Mouse (Mus musculus): ENCODE results near the gene Capza2.

The Capza2 gene

DNA sequence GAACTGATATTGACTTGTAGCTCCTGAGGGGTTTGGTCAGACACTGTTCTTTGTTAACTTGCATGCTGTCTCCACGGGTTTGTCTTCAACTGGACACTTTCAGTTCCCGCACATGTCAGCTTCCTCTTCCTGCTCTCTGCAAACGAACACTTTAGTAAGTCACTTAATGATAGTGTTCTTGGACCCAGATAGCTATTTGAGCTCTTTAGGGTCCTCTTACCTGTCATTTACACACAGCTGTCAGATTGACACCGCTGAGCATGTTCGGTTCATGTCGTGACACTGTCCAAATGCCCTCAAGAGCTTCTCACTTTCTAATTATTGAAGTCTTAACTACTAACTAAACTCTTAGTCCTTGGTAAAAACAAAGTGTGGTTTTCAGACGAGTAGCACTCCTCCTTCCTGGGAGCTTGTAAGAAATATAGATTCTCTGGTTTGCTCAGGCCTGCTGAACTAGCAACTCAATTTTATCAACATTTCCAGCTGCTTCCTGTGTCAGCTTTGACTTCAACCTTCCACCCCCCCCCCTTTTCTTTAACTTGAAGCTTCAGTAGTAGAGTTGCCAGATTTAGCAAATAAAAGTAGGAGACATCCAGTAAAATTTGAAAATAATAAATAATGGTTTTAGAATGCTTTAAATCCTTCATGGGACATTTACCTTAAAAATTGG lies at the start of gene Capza2:
Gene Capza2 (plus strand): TSS at position 620 of the 670 bp plus-strand sequence.
- no peak for DNase-seq (ENCODE audit: low spot score)

DNA sequence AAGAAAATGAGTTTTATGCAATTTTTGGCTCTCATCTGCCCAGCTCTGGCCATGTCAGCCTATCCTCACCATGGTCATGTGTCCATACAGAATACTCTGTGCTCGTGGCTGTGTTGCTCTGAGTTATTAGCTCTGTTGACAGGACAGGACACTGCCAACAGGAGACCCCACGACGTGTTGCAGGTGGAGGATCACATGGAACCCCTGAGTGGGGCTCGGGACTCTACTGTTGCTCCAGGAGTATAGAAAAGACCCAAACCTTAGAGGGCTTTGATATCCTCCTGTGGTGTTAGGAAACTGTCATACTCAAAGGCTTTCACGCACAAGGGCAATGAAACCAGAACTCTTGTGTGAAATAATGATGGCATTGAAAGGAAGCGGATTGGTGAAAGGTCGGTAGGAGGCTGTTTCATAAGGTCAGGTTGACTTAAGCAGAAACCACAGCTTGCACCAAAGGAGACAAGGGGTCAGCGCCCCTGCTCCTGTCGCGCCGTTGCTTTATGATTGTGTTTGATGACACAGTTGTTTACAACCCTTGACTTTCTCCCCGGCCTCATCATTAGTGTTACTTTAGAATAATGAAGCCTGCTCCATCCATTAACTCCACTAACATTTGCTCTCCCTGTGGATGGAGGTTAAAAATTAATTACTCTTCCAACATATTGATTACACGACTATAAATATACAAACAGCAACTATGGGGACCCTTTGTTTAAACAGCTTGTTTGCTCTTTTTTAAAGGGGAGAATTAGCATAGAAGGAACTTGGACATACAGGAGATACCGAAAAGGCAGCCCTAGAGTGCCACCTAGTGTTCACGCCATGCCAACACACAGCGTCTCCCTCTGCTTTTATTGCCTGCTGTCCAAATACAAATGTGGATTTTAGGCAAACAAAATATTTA lies 46.7 kb upstream of the Capza2 start:
- DNase-seq (ENCODE audit: low spot score), result peak; percentile 71

DNA sequence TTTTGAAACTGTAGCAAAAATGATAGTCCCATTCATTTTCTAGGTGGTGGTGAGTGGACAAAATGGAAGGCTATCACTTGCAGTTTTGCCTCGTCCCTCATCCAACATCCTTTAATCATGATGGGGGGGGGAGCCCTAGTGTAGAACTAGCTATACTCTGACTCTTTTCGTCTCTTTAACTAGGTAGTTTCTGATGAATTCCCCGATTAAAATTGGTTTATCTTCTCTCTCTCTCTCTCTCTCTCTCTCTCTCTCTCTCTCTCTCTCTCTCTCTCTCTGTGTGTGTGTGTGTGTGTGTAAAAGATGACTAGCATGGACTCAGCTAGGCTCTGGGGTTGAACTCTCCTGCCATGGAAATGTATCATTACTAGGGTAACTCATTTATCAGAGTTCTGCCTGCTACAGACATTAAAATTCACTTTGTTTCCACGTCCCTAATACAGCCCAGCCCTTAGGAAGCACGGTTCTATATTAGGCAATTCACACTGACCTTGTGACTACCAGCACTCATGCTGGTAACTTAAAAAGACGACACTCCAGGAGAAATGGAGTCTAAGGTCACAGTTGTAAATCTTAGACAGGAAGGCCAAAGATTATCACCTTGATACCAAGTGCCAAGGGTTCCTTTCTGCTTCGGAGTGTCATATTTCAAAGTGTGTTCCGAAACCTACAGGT lies 45.9 kb upstream of the Capza2 start:
- DNase-seq (ENCODE audit: low spot score), result no peak

DNA sequence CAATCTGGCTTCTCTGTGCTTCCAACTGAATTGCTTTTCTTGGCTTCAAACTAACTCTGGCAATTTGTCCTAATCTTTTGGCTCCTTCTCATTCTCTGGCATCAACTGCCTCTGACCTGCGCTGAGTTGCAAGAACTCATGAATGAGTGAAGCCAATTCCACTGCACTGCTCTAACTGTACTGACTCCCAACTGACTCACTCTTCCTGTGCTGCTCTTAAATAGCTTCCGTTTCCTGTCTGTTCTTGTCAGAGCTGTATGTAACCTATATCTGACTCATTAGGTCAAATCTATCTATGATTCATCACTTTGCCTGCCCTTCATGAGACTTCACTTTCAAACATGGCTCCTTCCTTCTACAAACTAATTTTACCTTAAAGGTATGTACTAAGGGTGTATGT lies 42.1 kb upstream of the Capza2 start:
- no peak for DNase-seq (ENCODE audit: low spot score)

DNA sequence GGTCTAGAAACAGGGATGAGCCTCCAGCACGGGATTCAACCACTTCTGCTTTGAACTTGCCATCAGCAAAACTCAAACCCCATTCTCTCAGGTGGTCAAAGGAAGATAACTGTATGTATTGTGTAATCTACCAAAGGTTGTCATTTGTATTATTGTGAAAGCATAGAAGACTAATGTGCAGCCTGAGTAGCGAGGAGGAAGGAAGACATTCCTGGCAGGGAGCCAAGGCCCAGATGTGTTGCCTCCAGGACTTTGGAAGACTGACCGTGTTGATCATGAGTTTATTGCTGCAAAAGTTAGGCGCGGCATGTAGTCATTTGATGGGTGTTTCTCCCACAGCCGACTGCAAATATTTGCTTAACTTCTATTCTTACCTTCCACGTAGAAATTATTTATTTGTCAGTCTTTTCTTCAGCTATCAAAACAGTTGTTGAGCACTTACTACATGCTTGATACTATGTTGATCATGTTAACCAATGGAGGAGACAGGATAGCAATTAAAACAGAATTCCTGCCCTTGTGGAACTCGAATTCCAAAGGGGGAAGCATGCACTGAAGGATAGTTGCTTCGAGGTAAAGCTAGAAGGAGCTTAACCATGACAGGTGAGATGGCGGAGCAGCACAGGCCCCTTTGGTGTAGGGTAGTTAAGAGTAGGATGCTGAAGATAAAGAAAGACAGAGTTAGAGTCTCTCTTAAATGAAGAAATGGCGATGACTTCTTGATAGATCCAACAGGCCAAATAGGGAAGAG lies 40.1 kb upstream of the Capza2 start:
- DNase-seq (ENCODE audit: low spot score), result peak; percentile 35

DNA sequence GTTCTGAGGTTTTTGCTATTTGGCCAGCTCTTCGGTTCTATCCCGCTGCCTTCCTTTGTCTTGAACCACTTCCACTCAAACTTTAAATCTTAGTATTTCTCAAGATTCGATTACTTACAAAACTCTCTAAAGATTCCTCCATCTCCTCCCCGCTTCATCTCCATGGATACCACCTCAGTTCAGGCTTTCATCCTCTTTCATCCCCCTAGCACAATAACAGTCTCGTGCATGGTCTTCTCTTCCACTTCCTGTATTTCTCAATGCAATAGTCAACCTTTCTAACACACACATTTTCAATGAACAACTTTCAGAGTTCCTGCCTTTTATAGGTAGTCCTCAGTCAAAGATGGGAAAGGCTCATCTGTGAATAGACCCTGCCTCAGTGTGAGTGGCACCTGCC lies 36.7 kb upstream of the Capza2 start:
- no peak for DNase-seq (ENCODE audit: low spot score)

DNA sequence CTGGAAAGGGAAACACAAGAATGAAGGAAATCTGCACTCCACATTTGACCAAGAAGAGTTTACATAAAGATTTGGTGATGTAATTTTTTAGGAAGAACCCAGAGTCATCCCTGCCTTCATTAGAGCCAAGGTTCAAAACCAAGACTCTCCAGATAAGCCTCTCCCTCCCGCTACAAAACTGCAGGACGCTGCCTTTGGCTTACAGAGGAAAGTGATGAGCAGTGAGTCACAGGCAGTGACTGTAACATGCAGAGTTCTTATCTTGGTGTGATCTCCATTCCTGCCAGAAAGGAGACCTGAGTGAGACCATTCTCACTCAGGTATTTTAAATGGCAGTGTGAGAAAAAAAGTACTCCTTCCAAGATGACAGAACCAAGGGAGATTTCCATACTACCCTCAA lies 34.5 kb upstream of the Capza2 start:
- DNase-seq (ENCODE audit: low spot score), result no peak

DNA sequence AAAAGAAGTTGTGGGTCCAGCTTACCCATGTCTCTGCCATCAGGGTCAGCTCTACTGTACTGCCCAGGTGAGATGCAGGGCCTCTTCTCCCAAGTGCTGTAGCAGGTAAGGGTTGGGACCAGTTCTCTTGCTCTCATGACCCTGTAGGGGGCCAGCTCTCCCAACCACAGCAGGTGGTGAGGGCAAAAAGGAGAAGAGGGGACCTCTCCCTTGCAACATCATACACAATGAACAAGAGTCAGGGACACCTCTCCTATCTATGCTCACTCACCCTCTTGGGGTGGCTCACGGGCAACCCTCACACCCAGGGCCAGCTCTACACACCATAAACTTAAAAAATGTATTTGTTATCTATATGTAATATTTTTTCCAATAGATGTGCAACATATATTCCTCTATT lies 29.1 kb upstream of the Capza2 start:
- DNase-seq (ENCODE audit: low spot score), result no peak

DNA sequence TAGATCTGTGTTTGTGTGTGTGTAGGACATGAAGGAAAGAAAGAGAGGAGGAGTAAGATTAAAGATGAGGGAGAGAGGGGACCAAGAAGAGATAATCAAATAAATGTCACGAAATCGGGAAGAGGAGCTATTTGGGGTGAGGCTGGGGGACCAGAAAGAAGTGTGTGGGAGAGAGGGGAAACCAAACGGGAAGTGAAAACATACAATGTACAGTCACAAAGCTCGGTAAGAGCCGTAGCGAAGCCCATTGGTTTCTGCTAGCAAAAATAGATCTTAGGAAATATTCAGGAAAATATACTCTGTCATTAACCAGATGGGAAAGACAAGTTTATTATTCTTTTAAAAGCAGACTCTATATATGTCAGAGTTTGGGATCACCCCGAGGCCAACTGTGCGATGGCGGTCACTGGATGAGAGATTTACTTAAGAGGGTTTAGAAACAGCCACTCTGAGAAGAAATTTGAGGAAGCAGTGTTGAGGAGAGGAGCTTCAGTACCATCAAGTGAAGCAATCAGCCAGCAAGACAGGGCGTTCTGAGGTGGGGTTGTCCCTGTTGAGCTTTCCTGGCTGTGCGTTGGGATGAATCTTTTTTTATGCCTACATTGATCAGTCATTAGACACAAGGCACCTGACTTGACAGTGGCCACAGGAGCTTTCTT lies 24.6 kb upstream of the Capza2 start:
- no peak for DNase-seq (ENCODE audit: low spot score)

DNA sequence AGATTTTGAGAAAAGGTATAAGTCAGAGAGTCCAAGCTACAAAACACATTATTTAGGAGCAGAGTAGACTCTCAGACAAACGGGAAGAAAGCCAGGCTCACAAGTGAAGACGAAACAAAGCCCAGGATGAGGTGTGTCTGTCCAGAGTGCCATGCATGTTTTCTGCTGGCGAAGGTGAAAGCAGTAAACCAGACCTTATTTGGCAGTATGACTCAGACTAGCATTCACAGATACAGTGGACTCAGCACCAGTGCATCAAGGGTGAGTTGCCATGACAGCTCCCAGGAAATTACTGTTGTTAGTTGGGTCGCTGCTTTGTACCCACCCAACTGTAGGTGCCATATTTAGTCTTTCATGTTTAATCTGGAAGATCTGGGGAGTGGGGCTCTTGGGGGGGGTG lies 23.4 kb upstream of the Capza2 start:
- no peak for DNase-seq (ENCODE audit: low spot score)

DNA sequence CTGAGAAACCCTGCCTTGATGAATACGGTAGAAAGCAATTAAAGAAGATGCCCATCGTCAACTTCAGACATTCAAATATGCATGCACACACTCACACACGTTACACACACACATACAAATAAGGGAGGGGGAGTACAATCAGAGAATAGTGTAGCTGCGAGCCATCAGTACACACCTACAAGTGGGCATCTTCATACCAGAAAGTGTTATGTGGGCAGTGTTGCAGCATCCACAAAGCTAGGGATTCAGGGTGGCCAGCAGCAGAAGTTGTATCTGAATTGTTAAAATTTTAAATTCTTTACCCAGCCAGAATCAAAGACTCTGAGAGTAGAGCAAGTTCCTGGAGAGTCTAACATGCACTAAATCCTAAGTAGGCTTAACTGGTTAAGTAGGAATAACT lies 15.2 kb upstream of the Capza2 start:
- no peak for DNase-seq (ENCODE audit: low spot score)

DNA sequence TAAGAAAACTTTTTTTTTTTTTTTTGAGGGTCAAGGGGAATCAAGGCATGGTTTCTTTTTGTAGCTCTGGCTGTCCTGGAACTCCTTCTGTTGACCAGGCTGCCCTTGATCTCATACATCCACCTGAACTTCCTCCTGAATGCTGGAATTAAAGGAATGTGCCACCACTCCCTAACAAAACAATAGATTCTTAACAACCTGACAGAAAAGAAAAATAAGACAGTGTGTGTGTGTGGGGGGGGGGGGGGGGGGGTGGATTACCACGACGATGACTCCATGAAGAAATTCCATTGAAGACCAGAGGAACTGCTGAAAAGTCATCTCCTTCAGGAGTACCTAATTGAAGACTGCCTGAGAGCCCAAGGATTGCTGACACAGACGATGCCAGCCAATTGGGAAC lies 14.6 kb upstream of the Capza2 start:
- no peak for DNase-seq (ENCODE audit: low spot score)

DNA sequence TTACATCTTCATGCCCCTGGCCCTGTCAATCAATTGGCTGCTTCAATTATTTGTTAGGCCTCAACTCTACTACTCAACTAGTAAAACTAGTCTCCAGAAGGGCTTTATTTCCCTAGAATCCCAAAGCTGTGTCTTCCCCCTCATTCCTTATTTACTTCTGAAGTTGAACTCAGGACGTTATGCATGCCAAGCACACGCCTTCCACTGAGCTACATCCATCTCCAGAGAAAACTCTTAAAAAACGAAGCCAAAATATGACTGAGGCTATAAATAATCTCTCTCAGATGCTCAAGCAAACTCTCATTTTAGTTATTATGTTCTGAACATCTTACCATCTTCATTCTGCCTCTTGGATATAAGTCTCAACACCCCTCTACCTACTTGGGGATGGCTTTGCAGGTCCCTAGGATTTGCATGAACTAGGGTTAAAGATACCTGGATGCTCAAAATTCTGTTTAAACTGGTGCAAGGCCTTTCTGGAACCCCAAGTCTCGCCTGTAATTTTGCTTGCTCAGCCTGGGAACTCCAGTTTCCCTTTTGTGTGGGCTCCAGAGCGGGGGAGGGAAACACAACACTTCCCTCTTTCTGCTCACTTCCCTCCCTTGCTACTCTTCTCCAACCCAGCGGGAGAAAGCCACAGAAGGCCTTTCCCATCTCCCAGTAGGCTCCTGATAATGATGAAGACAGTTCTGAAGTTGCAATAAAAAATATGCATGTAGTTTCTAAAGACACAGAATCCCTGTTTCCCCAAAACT lies 7.2 kb upstream of the Capza2 start:
- no peak for DNase-seq (ENCODE audit: low spot score)

DNA sequence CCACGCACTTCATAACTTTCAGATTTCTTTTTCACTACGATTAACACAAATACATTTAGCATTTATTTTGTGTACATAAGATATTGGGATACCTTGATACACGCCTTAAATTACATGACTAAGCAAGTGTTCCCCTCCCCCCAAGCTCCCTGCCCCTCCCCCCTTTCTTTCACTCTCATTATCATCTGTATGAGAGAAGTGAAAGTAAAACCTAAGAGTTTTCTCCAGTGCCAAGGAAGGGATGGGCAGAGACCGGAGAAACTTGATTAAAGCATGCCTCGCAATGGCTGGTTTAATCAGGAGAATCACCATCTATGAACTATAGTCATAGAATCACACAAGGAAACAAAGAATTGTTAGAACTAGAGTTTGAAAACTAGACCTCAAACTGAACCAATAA lies 6.3 kb upstream of the Capza2 start:
- no peak for DNase-seq (ENCODE audit: low spot score)

DNA sequence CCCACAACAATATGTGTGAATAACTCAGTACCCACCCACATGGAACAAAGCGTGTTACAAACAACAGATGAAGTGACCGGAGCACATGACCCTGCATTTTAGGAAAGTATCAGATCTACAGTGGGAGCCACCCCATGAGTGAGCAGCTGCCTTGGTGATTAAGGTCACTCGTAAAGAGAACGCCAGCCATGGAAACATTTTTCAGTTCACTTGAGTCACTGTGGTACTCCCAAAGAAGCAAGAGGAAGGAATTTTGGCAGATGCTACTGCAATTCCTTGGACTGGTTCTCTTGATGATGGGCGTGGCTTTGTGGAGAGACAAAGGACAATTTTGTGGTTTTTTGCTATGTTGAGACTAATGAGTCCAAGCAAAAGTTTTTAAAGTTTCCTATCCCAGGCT lies 4.4 kb upstream of the Capza2 start:
- DNase-seq (ENCODE audit: low spot score), result no peak

DNA sequence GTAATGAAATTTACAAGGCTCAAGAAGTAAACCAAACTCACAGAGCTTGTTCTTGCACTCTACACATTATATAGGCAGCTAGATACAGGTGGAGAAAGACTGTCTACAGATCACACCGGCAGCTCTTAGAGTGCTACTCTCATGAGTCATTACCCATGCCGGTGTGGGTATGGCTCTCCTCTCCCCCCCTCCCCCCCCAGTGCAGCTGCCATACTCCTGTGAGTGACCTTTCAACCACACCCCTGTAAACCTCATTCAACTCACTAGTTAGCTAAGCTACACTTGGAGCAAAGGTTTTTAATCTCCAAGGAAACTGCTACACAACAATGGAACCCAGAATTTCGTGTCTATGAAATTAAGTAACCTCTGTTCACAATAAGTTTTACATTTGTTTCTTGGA lies 2.2 kb upstream of the Capza2 start:
- DNase-seq (ENCODE audit: low spot score), result no peak

DNA sequence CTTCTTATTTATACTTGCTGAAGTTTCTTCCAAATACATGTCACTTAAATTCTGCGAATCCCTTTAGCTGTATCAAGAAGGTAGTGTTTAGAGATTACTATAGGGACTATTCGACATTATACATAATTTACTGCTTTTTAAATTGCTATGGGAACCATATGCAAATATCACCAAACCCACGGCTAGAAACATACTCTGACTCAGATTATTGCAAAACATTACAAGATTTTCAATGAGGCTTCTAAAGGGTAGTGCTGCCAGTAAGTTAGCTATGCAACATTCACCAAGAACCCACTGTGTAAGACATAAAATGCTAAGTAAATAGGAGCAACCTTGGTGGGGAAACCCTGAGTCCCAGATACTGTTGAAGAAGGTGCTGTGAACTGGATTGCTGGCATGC lies 1.0 kb upstream of the Capza2 start:
- DNase-seq (ENCODE audit: low spot score), result no peak

DNA sequence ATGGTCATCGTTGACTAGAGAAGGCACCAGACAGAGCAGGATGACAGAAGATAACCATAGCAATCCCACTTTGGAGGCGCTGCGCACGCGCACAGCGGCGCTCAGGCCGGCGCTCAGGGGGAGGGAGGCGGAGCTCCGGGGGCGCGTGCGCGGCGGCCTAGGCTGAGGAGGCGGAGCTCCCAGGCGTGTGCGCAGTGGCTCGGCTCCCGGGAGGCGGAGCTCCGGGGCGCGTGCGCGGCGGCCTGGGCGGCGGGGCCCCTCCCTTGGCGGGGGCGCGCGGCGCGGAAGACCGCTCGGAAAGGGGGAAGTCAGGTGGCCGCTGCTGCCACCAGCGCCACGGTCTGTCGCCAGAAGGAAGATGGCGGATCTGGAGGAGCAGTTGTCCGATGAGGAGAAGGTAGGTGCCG lies 733 bp downstream of the Capza2 start:
- DNase-seq (ENCODE audit: low spot score), result peak; percentile 91

DNA sequence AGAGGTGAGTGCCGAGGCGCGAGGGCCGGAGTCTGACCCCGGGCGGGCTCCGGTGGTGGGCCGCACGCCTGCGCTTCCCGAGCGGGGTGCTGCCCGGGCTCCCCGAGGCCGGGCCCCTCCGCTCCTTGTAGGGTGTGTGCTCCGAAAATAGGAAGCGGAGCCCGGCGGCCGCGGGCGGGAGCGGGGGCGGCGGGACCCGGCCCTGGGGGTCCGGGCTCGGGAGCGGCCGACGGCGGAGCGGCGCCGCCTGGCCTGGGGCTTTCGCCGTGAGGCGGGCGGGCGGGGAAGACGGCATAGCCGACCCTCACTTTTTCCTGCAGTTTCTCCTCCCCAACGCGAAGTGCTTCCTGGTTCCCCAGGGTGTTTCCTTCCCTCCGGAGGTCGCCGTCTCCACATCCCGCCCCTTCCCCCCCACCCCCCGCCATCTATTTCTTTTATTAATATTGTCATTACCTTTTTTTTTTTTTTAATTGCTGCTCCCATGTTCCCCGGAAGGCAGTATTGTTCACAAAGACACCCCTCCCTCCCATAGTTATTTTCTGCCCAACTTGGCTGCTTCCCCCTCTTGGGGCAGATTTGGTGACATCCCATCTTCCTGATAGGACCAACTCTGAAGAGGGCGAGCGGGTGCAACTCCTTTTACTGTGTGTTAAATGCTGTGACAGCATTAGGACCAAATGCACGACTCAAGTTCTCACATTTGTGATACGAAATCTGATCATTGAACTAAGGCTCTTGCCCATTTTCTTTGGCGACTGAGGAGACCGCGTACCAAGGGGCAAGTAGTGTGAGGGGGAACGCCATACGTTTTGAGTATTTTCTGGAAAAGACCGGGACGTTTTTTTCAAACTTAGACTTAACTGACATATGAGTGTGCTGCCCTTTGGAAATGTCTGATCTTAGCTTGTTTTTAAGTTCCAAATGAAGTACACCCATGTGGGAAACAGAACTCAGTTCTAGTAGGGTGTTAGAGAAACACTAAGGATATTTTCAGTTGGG lies 1.5 kb downstream of the Capza2 start:
- peak; percentile 64 for DNase-seq (ENCODE audit: low spot score)

DNA sequence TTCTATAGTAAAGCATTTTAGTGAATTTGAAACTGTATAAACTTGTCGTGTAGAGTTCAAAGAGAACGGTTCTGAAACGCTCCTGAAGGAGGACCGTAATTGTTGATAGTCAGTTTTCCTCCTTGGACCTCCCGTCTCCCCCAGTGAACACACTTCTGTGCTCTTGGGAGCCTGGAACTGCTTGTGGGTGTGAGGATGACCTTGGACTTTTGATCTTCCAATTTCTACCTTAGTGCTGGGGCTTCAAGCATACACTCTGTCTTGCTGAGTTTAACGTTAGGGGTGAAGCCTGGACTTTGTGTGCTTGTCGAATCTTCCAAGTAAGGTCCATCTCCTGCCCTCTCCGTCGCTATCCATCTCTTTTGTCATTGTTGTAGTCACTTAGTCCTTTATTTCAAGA lies 4.0 kb downstream of the Capza2 start:
- DNase-seq (ENCODE audit: low spot score), result no peak
